Mouse (Mus musculus): Measurements from ENCODE around the gene Rpp38. TPM values are rescaled to one million over a fixed set of nuclear protein-coding genes. Genes with fewer than 3 reads are reported as not detected.

Rpp38 gene
- polyA plus RNA-seq, 1 experiment from 2014 or later, result 8.9 TPM

GRCm38 (mm10) chr2:3284473-3285180 lies 47.8 kb downstream of the Rpp38 start:
- Histone ChIP-seq H3K4me3 (ENCODE audit: low read depth, low read length) (peak overlapping the region; percentile 98), H3K9ac (replicated peaks; ENCODE audit: low read depth) (peak overlapping the region; percentile 68), H3K4me2 (replicated peaks; ENCODE audit: low read depth, low read length) (peak overlapping the region; percentile 90), H3K4me1 (ENCODE audit: insufficient read depth, low read depth, low read length) (peaks cover 6% of the 10 kb centered on the region; the same call in 1 of the 2 replicates), H3K27ac (ENCODE audit: low read length) (peak overlapping the region; percentile 86), H3K27me3 (replicated peaks; ENCODE audit: insufficient read depth, low read length) (no peaks in the 10 kb centered on the region), H3K9me3 (ENCODE audit: low read length) (no peaks in the 10 kb centered on the region), H3K36me3 (ENCODE audit: insufficient read depth, low read length) (no peaks in the 10 kb centered on the region)
- DNase-seq (ENCODE audit: low spot score) (peak; percentile 68), ATAC-seq (peak; percentile 6)
- under 1% methylated on average over 46 of the region's 60 CpGs for whole genome bisulfite sequencing
- TF ChIP-seq CTCF (IDR thresholded peaks at IDR 0.05), result no peak; the same call in 1 of the 2 replicates
- no peak for TF ChIP-seq EP300 (IDR thresholded peaks at IDR 0.05)

- Histone ChIP-seq H3K4me3 (ENCODE audit: low read depth, low read length) (peak within 1 kb of the TSS; percentile 98), H3K27me3 (replicated peaks; ENCODE audit: insufficient read depth, low read length) (no peaks in the 10 kb centered on the region), H3K36me3 (ENCODE audit: insufficient read depth, low read length) (no peaks in the 10 kb centered on the region), H3K4me2 (replicated peaks; ENCODE audit: low read depth, low read length) (peak within 1 kb of the TSS; percentile 90), H3K9ac (replicated peaks; ENCODE audit: low read depth) (peak within 1 kb of the TSS; percentile 68), H3K4me1 (ENCODE audit: insufficient read depth, low read depth, low read length) (peaks cover 6% of the 10 kb centered on the region; the same call in 1 of the 2 replicates), H3K9me3 (ENCODE audit: low read length) (no peaks in the 10 kb centered on the region), H3K27ac (ENCODE audit: low read length) (peak within 1 kb of the TSS; percentile 86)
- ATAC-seq (peak; percentile 97), DNase-seq (ENCODE audit: low spot score) (peak; percentile 100)
- WGBS, result under 1% methylated on average over 75 of the region's 88 CpGs
- TF ChIP-seq CTCF (IDR thresholded peaks at IDR 0.05) (peak; percentile 42), EP300 (IDR thresholded peaks at IDR 0.05) (no peak)
These were observed 48.6 kb downstream of the Rpp38 start, which contains the start of gene Nmt2 for GRCm38 (mm10) chr2:3283602-3284472. TSS of gene Nmt2 (plus strand) at chr2:3284212.

- Histone ChIP-seq H3K4me2 (replicated peaks; ENCODE audit: low read depth, low read length) (peak overlapping the region; percentile 78), H3K27me3 (replicated peaks; ENCODE audit: insufficient read depth, low read length) (no peaks in the 10 kb centered on the region), H3K4me1 (ENCODE audit: insufficient read depth, low read depth, low read length) (peaks cover 6% of the 10 kb centered on the region; the same call in 1 of the 2 replicates), H3K9me3 (ENCODE audit: low read length) (no peaks in the 10 kb centered on the region), H3K27ac (ENCODE audit: low read length) (peak overlapping the region; percentile 63), H3K9ac (replicated peaks; ENCODE audit: low read depth) (no peak overlapping the region), H3K4me3 (ENCODE audit: low read depth, low read length) (peak overlapping the region; percentile 98), H3K36me3 (ENCODE audit: insufficient read depth, low read length) (no peaks in the 10 kb centered on the region)
- ATAC-seq, result no peak
- no peak for TF ChIP-seq EP300 (IDR thresholded peaks at IDR 0.05)
- TF ChIP-seq CTCF (IDR thresholded peaks at IDR 0.05), result no peak
- DNase-seq (ENCODE audit: low spot score), result peak; percentile 65
- 9% methylated on average over 12 of the region's 12 CpGs for WGBS
These were observed 49.4 kb downstream of the Rpp38 start for GRCm38 (mm10) chr2:3282866-3283601.

- ATAC-seq (no peak), DNase-seq (ENCODE audit: low spot score) (no peak)
- no peak overlapping the region for H3K4me2 ChIP-seq (replicated peaks; ENCODE audit: low read depth, low read length)
- H3K36me3 ChIP-seq (ENCODE audit: insufficient read depth, low read length), result no peaks in the 10 kb centered on the region
- 43% methylated on average over 4 of the region's 4 CpGs for WGBS
- no peak for TF ChIP-seq EP300 (IDR thresholded peaks at IDR 0.05)
- no peak for TF ChIP-seq CTCF (IDR thresholded peaks at IDR 0.05)
- no peak overlapping the region for H3K4me3 ChIP-seq (ENCODE audit: low read depth, low read length)
- peaks cover 6% of the 10 kb centered on the region; the same call in 1 of the 2 replicates for H3K4me1 ChIP-seq (ENCODE audit: insufficient read depth, low read depth, low read length)
- H3K27me3 ChIP-seq (replicated peaks; ENCODE audit: insufficient read depth, low read length), result no peaks in the 10 kb centered on the region
- H3K27ac ChIP-seq (ENCODE audit: low read length), result no peak overlapping the region
- H3K9ac ChIP-seq (replicated peaks; ENCODE audit: low read depth), result no peak overlapping the region
- no peaks in the 10 kb centered on the region for H3K9me3 ChIP-seq (ENCODE audit: low read length)
These were observed 51.1 kb downstream of the Rpp38 start for GRCm38 (mm10) chr2:3281311-3281710.

Other genes starting within 250 kb of the Rpp38 start
- gene Fam171a1, start 218.4 kb downstream of the Rpp38 start, polyA plus RNA-seq (2015; fragmentation: Nextera tagmentation; extraction: Ambion mirVana), result 39.6 and 44.7 TPM in 2 replicates
- 35.0 and 37.0 TPM in 2 replicates for gene Nmt2, start 48.4 kb downstream of the Rpp38 start, polyA plus RNA-seq (2015; fragmentation: Nextera tagmentation; extraction: Ambion mirVana)
- 2.5 and 3.3 TPM in 2 replicates for gene Acbd7, start 3.5 kb upstream of the Rpp38 start, polyA plus RNA-seq (2015; fragmentation: Nextera tagmentation; extraction: Ambion mirVana)
- gene Olah, start 64.6 kb upstream of the Rpp38 start, polyA plus RNA-seq (2015; fragmentation: Nextera tagmentation; extraction: Ambion mirVana), result 1.3 TPM in 1 of 2 replicates, not detected in the other
- 27.0 and 34.6 TPM in 2 replicates for gene Meig1, start 90.0 kb upstream of the Rpp38 start, polyA plus RNA-seq (2015; fragmentation: Nextera tagmentation; extraction: Ambion mirVana)
- gene Dclre1c, start 91.5 kb upstream of the Rpp38 start, polyA plus RNA-seq (2015; fragmentation: Nextera tagmentation; extraction: Ambion mirVana), result 3.0 and 4.0 TPM in 2 replicates
- 1.3 and 1.6 TPM in 2 replicates for gene Suv39h2, start 142.4 kb upstream of the Rpp38 start, polyA plus RNA-seq (2015; fragmentation: Nextera tagmentation; extraction: Ambion mirVana)
- gene Gm45902, start 180.1 kb upstream of the Rpp38 start, polyA plus RNA-seq (2015; fragmentation: Nextera tagmentation; extraction: Ambion mirVana), result 0.94 and 1.0 TPM in 2 replicates
- gene Hspa14, start 180.2 kb upstream of the Rpp38 start, polyA plus RNA-seq (2015; fragmentation: Nextera tagmentation; extraction: Ambion mirVana), result 46.8 and 46.9 TPM in 2 replicates
- 0.42 and 0.49 TPM in 2 replicates for gene Cdnf, start 180.4 kb upstream of the Rpp38 start, polyA plus RNA-seq (2015; fragmentation: Nextera tagmentation; extraction: Ambion mirVana)
- 20.0 and 20.5 TPM in 2 replicates for gene Fam107b, start 237.8 kb upstream of the Rpp38 start, polyA plus RNA-seq (2015; fragmentation: Nextera tagmentation; extraction: Ambion mirVana)